Mouse (Mus musculus): ENCODE results near the gene Rps15.

GRCm38 (mm10) chr10:80302082-80302355 is 9.8 kb downstream of the Rps15 start:
- TF ChIP-seq CTCF (IDR thresholded peaks at IDR 0.05; ENCODE audit: borderline replicate concordance, extremely low read depth, insufficient read depth, insufficient read length) (no peak), POLR2A (IDR thresholded peaks at IDR 0.05; ENCODE audit: borderline replicate concordance, extremely low read depth, insufficient read depth, insufficient read length, poor library complexity, severe bottlenecking) (no peak)
